Mouse (Mus musculus): Measurements from ENCODE around the gene Olfr992. TPM values are rescaled to one million over a fixed set of nuclear protein-coding genes. Genes with fewer than 3 reads are reported as not detected.

The Olfr992 gene
- polyA plus RNA-seq (2012; ENCODE audit: low replicate concordance): not detected in 2 replicates

GRCm38 (mm10) chr2:85409369-85409768 lies at the start of gene Olfr992:
TSS of gene Olfr992 (minus strand) at chr2:85409469.

GRCm38 (mm10) chr2:85443539-85443938 lies 34.3 kb upstream of the Olfr992 start, which contains the start of gene Olfr995:
TSS of gene Olfr995 (minus strand) at chr2:85443639.

GRCm38 (mm10) chr2:85436351-85436750 lies 27.1 kb upstream of the Olfr992 start, which contains the start of gene Olfr994:
TSS of gene Olfr994 (minus strand) at chr2:85436451.

GRCm38 (mm10) chr2:85414777-85415176 lies 5.5 kb upstream of the Olfr992 start, which contains the start of gene Olfr993:
TSS of gene Olfr993 (minus strand) at chr2:85414877.

GRCm38 (mm10) chr2:85363127-85363526 lies 46.1 kb downstream of the Olfr992 start, which contains the start of gene Olfr988:
TSS of gene Olfr988 (minus strand) at chr2:85363227.

Other genes with a start within 250 kb of the Olfr992 start
- gene Lrrc55, start 212.3 kb downstream of the Olfr992 start, polyA plus RNA-seq (2012; ENCODE audit: low replicate concordance): 0.20 TPM in 1 of 2 replicates, not detected in the other
- not detected in 2 replicates for gene Olfr987, start 70.2 kb downstream of the Olfr992 start, polyA plus RNA-seq (2012; ENCODE audit: low replicate concordance)
- not detected in 2 replicates for gene Olfr988, start 46.2 kb downstream of the Olfr992 start, polyA plus RNA-seq (2012; ENCODE audit: low replicate concordance)
- gene Olfr993, start 5.4 kb upstream of the Olfr992 start, polyA plus RNA-seq (2012; ENCODE audit: low replicate concordance): not detected in 2 replicates
- gene Olfr994, start 27.0 kb upstream of the Olfr992 start, polyA plus RNA-seq (2012; ENCODE audit: low replicate concordance): not detected in 2 replicates
- not detected in 2 replicates for gene Olfr995, start 34.2 kb upstream of the Olfr992 start, polyA plus RNA-seq (2012; ENCODE audit: low replicate concordance)
- gene 4833423E24Rik, start 109.6 kb upstream of the Olfr992 start, polyA plus RNA-seq (2012; ENCODE audit: low replicate concordance): not detected in 2 replicates
- not detected in 2 replicates for gene Olfr996, start 169.7 kb upstream of the Olfr992 start, polyA plus RNA-seq (2012; ENCODE audit: low replicate concordance)
- not detected in 2 replicates for gene Olfr998, start 179.5 kb upstream of the Olfr992 start, polyA plus RNA-seq (2012; ENCODE audit: low replicate concordance)
- gene Olfr1000, start 202.4 kb upstream of the Olfr992 start, polyA plus RNA-seq (2012; ENCODE audit: low replicate concordance): not detected in 2 replicates
- gene Olfr1002, start 241.2 kb upstream of the Olfr992 start, polyA plus RNA-seq (2012; ENCODE audit: low replicate concordance): not detected in 2 replicates

Data from leukemia stem cell, adult 10-12 weeks (primary cell).